Mouse (Mus musculus) CH12.LX (cell line): Measurements from ENCODE around the gene Tmem151b.

Source experiments
- CHD2 ChIP-seq: IDR thresholded peaks from 2 replicates; pipeline ENCODE4 v1.6.1; 2011; ENCODE audit warnings: low read length, improper control_type of control experiment
- CTCF ChIP-seq, 2 experiments: IDR thresholded peaks in 1 of 2; conservative IDR thresholded peaks in 1 of 2; 2 replicates each; pipeline ENCODE4 v1.5.1; 2011 to 2012; ENCODE audit warnings: low read depth in 2 of 2, low read length in 2 of 2, improper control_type of control experiment in 1 of 2, inconsistent platforms in 1 of 2, mild to moderate bottlenecking in 1 of 2, moderate library complexity in 1 of 2
- EP300 ChIP-seq: IDR thresholded peaks from 2 replicates; pipeline ENCODE4 v1.6.1; 2011; ENCODE audit warnings: low read length, improper control_type of control experiment
- KAT2A ChIP-seq: IDR thresholded peaks from 2 replicates; pipeline ENCODE4 v1.6.1; 2012; ENCODE audit warnings: low read length, improper control_type of control experiment, inconsistent platforms; ENCODE audit not compliant: insufficient replicate concordance
- POLR2A ChIP-seq: IDR thresholded peaks from 2 replicates; pipeline ENCODE4 v1.6.1; 2011; ENCODE audit warnings: low read depth, mild to moderate bottlenecking, improper control_type of control experiment, low read length
- RCOR1 ChIP-seq: conservative IDR thresholded peaks from 2 replicates; pipeline ENCODE4 v1.6.1; 2012; ENCODE audit warnings: low read depth, mild to moderate bottlenecking, inconsistent platforms, low read length, improper control_type of control experiment

- TF ChIP-seq RCOR1, result no peak
- TF ChIP-seq CTCF (conservative IDR thresholded peaks at IDR 0.05 in 1 of 2, IDR thresholded peaks at IDR 0.05 in 1 of 2; ENCODE audit: low read depth in 2 of 2, low read length in 2 of 2), result no peak
- TF ChIP-seq CHD2, result no peak; the same call in 1 of the 2 replicates
- TF ChIP-seq EP300, result peak; percentile 80
- no peak for TF ChIP-seq KAT2A
- peak; percentile 55 for TF ChIP-seq POLR2A
Observed at GRCm38 (mm10) chr17:45559732-45560525, 10.5 kb upstream of the Tmem151b start.
